Mouse (Mus musculus): ENCODE results near the gene Wdr37.

DNA sequence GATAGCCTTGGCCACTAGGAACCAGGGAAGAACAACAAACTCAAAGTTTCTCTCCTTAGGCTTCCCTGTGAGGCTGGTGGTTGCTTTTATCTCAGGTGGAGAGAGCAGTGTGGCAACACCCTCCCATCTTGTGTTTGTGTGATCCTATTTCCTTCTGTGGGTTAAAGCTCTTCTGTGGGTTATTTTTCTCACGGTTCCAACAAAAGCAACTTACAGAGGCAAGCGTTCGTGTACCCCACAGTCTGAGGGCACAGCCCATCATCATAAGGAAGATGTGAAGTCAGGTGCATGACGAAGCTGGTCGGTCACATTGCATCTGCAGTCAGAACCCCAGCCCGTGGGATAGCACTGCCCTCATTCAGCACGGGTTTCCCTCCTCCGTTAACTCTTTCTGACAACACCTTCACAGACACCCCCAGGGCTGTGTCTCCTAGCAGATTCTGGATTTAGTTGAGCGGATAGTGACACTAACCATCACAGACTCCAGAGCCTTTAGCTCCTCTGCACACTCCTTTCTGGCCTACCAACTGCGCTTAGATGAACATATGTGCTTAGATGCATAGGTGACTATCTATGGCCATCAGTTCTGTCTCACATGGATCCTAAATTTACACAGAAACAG lies 87.9 kb downstream of the Wdr37 start:
- TF ChIP-seq CTCF (conservative IDR thresholded peaks at IDR 0.05; ENCODE audit: low read length) (no peak), POU5F1 (IDR thresholded peaks at IDR 0.05; ENCODE audit: borderline replicate concordance, low read length) (no peak)

Measured in E14TG2a.4 (cell line).